Mouse (Mus musculus) NIH3T3 (cell line): ENCODE results near the gene Mark3.

Source experiments
- DNase-seq: peaks from one replicate; pipeline ENCODE4 v3.0.0-alpha.2; 2012; ENCODE audit warnings: low read depth

The Mark3 gene

GRCm38 (mm10) chr12:111560286-111560685 is 14.0 kb upstream of the Mark3 start:
- DNase-seq = no peak

- no peak for DNase-seq
Observed at GRCm38 (mm10) chr12:111562276-111562814, 12.0 kb upstream of the Mark3 start.

DNA sequence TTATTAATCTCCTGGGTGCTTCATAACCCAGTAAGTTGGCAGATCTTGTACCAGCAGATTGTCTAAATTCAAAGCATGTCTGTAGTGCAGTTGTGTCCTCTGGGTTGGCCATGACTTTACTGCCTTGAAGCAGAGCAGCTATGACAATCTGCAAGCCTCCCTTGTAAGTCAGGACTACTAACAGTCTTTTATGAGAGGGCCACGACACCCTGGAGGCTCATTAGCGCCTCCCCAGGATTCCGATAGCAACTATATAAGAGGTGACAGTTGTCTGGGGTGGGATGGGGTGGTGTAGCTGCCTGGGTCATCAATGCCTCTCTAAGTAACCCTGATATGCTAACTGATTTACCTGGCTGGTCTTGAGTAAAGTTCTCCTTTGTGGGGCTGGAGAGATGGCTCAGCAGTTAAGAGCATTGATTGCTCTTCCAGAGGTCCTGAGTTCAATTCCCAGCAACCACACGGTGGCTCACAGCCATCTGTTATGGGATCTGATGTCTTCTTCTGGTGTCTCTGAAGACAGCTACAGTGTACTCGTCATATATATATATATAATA is 11.2 kb upstream of the Mark3 start:
- no peak for DNase-seq

GRCm38 (mm10) chr12:111565363-111565762 is 9.0 kb upstream of the Mark3 start:
- peak; percentile 39 for DNase-seq

- DNase-seq = peak; percentile 74
Observed at GRCm38 (mm10) chr12:111568836-111569235, 5.5 kb upstream of the Mark3 start.

DNA sequence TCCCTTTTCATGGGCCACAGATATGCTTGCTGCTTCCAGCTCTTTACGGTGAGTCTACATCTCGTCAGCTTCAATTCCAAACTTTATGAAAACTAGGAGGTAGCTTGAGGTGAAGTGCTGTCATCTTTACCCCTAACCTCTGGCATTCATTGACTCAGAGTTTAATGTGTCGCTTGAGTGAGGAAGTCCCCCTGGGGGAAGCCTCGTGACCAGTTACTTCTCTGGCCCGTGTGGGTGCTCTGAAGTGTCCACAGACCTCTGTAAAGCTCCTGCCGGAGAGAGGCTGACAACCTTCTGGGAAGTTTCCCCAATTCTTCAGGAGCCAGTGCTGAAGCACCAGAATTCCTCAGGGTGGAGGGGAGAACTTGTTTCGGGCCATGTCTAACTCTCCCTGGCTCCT is 1.9 kb upstream of the Mark3 start:
- DNase-seq = no peak

GRCm38 (mm10) chr12:111573315-111573714 is 1.0 kb upstream of the Mark3 start:
- no peak for DNase-seq

DNA sequence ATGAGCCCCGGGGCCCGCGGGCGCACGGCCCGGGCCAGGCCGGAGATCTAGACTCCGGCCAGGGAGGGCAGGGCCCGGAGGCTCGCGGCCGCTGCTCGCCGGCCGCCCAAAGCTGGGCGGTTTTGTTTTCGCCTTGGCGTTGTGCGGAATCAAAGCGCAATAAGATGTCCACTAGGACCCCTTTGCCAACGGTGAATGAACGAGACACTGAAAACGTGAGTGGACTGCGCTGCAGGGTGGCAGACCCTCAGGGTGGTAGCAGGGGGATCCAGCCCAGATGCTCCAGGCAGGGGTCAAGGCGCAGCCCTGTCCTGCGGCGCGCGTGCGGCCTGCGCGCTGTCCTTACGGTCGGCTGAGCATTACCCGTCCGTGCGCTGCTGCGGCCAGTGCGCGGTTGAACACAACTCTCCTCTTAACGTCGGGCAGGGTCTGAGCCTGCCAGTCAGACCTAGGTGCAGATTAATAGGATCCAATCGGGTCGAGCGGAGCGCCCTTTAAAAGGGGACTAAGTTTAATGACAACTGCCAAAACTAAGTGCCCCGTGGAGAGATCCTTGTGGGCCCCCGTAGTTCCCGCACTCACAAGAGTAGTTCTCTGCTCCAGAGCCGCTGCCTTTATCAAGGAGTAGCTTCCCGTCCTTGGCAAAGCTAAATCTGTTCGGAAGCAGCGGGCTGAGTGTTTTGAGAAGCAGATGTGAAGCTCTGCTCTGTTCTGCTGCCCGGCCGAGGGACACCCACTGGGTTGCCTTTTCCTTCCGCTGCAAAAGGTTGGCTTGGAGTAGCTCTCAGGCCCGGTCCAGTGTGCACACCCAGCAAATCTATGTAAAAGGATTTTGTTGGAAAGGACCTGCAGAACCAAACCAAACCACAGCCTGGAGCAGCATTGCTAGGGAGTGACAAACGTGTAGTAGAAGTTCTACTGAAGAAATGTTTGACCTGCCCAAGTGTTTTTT is 840 bp downstream of the Mark3 start:
- peak; percentile 60 for DNase-seq

- DNase-seq = no peak
Observed at GRCm38 (mm10) chr12:111583058-111583457, 8.7 kb downstream of the Mark3 start.

DNA sequence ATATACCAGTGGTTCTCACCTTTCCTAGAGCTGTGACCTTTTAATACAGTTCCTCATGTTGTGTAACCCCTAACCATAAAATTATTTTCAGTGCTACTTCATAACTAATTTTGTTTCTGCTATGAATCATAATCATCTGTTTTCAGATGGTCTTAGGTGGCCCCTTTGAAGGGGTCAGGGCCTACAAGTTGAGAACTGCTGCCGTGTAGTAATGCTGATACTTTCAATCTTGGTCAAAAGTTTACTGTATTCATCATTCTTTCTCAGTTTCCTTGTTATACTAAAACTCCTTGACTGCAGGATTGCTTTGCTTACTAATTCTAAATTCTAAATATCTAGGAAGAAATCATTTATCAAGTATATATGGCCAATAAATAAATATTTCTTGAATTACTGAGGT is 10.1 kb downstream of the Mark3 start:
- DNase-seq = no peak

GRCm38 (mm10) chr12:111587252-111587651 is 12.9 kb downstream of the Mark3 start:
- no peak for DNase-seq

GRCm38 (mm10) chr12:111592407-111593021 is 18.2 kb downstream of the Mark3 start:
- DNase-seq = no peak

- no peak for DNase-seq
Observed at GRCm38 (mm10) chr12:111593775-111594174, 19.5 kb downstream of the Mark3 start.

GRCm38 (mm10) chr12:111597310-111597709 is 23.0 kb downstream of the Mark3 start:
- DNase-seq = no peak

DNA sequence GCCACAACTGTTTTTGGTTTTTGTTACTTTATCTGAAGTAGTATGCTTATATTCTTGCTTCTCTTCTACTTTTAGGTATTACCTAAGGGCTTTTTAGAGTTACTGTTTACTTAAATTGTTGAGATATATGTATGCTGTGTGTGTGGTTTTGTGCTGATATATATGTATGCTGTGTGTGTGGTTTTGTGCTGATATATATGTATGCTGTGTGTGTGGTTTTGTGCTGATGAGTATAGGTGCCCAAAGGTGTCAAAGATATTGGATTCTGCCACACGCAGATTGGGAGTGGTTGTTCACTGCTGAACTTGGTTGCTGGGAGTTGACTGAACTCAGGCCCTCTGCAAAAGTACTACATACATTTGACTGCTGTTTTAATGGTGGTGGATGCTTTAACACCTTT is 24.6 kb downstream of the Mark3 start:
- DNase-seq = no peak

DNA sequence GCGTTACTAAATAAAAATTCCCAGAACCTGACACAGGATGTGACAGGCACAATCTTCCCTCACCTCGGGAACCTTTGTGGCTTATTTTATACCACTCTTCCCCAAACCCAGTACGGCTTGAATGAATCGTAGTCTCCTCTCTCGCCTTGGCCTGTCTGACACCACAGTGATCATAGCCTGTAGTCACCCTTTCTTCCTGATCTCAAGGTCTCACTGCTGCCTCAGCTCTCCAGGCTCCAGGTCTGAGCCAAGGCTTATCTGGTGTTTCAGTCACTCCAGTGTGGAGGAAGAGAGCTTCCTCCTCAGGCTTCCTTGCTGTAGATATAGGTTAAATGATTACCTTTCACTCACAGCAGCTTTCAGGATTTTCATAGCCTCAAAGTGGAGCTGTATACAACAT is 25.3 kb downstream of the Mark3 start:
- DNase-seq = no peak

DNA sequence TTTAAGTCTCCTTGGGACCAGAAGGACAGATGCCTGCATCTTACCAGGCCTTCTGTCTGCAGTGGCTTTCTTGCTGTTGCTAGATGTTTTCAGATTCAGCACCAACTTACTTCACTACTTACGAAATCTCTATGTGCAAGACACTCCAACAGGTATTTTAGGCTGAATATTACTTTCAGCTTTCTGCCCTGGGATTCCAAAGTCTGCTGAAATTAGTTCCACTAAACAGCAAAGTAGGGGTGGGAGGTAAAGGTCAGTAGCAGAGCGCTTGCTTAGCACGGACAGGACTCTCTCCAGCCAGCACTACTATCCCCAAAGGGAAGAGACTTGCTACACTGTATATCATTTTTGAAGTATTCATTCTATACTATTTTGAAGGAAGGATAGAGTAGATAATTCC is 29.5 kb downstream of the Mark3 start:
- no peak for DNase-seq

DNA sequence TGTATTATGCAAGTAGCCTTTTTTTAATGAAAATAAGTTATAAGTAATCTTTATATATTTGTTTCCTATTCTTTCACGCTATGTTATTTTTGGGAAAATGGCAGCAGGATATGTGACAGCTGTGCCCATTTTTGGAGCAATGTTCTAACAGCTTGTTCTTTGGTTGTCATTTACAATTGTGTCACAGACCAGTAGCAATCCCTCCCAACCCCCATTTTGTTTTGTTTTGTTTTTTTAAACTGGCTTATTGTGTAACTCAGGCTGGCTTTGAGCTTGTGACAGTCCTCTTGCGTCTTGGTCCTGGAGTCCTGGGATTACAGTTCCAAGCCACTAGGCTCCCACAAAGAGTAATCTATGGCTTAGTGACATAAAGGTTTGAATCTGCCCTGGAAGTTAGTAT is 31.3 kb downstream of the Mark3 start:
- DNase-seq = no peak

- no peak for DNase-seq
Observed at GRCm38 (mm10) chr12:111608015-111608414, 33.7 kb downstream of the Mark3 start.

GRCm38 (mm10) chr12:111614475-111615141 is 40.3 kb downstream of the Mark3 start:
- no peak for DNase-seq

- DNase-seq = no peak
Observed at GRCm38 (mm10) chr12:111618266-111618665, 43.9 kb downstream of the Mark3 start.

DNA sequence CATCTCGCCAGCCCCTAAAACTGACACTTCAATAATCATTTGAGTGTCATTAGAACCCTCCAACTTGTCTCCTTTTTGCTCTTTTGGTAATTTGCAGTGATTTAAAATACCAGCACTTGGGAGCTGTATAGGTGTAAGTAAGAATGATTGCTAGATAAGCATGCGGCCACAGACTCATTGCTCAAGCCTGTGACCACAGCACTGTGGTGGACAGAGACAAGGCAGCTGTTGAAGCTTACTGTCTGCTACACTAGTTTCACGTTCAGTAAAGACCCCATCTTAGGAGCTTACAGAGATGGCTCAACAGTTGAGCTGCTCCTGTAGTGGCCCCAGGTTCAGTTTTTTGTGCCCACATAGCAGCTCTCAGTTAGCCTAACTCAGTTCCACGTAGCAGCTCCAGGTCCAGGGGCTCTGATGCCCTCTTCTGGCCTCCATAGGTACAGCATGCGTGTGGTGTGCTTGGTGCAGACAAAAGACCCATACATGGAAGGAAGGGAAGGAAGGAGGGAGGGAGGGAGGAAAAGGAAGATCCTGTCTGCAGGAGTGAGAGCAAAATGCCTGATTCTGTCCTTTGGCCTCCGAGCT is 73.8 kb downstream of the Mark3 start:
- peak; percentile 88 for DNase-seq
